Mouse (Mus musculus): ENCODE measurements around the gene 1110017D15Rik. TPM values are rescaled to one million over a fixed set of nuclear protein-coding genes. Genes with fewer than 3 reads are reported as not detected.

1110017D15Rik gene
- polyA plus RNA-seq, 1 experiment from 2014 or later: 8.7 TPM

- H3K36me3 ChIP-seq: no peaks in the 10 kb centered on the region
- peak overlapping the region; percentile 58 for H3K4me2 ChIP-seq
- H3K27ac ChIP-seq (replicated peaks): no peak overlapping the region
- H3K4me1 ChIP-seq (replicated peaks): peaks cover 39% of the 10 kb centered on the region
- ATAC-seq (ENCODE audit: low read depth): no peak
- peaks cover 80% of the 10 kb centered on the region for H3K27me3 ChIP-seq
- peak overlapping the region; percentile 59 for H3K9ac ChIP-seq
- peak overlapping the region; percentile 34 for H3K4me3 ChIP-seq
- 9% methylated on average over 72 of the region's 72 CpGs for WGBS
- H3K9me3 ChIP-seq: no peaks in the 10 kb centered on the region
These were observed 18.9 kb downstream of the 1110017D15Rik start for GRCm38 (mm10) chr4:41497995-41498845.

GRCm38 (mm10) chr4:41497579-41497978 lies 19.6 kb downstream of the 1110017D15Rik start:
- H3K4me3 ChIP-seq: peak overlapping the region; percentile 34
- H3K27ac ChIP-seq (replicated peaks): no peak overlapping the region
- H3K4me2 ChIP-seq: peak overlapping the region; percentile 58
- H3K27me3 ChIP-seq: peaks cover 77% of the 10 kb centered on the region
- ATAC-seq (ENCODE audit: low read depth): peak; percentile 13; the same call in 1 of the 2 replicates
- WGBS: 3% methylated on average over 34 of the region's 34 CpGs
- no peaks in the 10 kb centered on the region for H3K9me3 ChIP-seq
- no peaks in the 10 kb centered on the region for H3K36me3 ChIP-seq
- H3K4me1 ChIP-seq (replicated peaks): peaks cover 33% of the 10 kb centered on the region
- H3K9ac ChIP-seq: peak overlapping the region; percentile 59

GRCm38 (mm10) chr4:41497046-41497445 lies 20.1 kb downstream of the 1110017D15Rik start:
- H3K4me3 ChIP-seq: no peak overlapping the region

GRCm38 (mm10) chr4:41495850-41496249 lies 21.3 kb downstream of the 1110017D15Rik start:
- Histone ChIP-seq H3K9me3 (no peaks in the 10 kb centered on the region), H3K4me1 (replicated peaks) (peaks cover 23% of the 10 kb centered on the region), H3K4me2 (no peak overlapping the region), H3K36me3 (no peaks in the 10 kb centered on the region), H3K27me3 (peaks cover 60% of the 10 kb centered on the region), H3K27ac (replicated peaks) (no peak overlapping the region), H3K4me3 (no peak overlapping the region), H3K9ac (no peak overlapping the region)
- WGBS: 78% methylated on average over 11 of the region's 11 CpGs
- no peak for ATAC-seq (ENCODE audit: low read depth)

More at GRCm38 (mm10) chr4:41497046-41497445, 20.1 kb downstream of the 1110017D15Rik start:
- peaks cover 28% of the 10 kb centered on the region for H3K4me1 ChIP-seq (replicated peaks)
- 55% methylated on average over 5 of the region's 5 CpGs for WGBS
- peaks cover 72% of the 10 kb centered on the region for H3K27me3 ChIP-seq
- H3K4me2 ChIP-seq: peak overlapping the region; percentile 58
- no peaks in the 10 kb centered on the region for H3K36me3 ChIP-seq
- ATAC-seq (ENCODE audit: low read depth): no peak
- H3K9me3 ChIP-seq: no peaks in the 10 kb centered on the region
- H3K27ac ChIP-seq (replicated peaks): no peak overlapping the region
- H3K9ac ChIP-seq: no peak overlapping the region

- H3K27me3 ChIP-seq: peaks cover 52% of the 10 kb centered on the region
- H3K36me3 ChIP-seq: no peaks in the 10 kb centered on the region
- no peak overlapping the region for H3K4me3 ChIP-seq
- no peaks in the 10 kb centered on the region for H3K9me3 ChIP-seq
- no peak for ATAC-seq (ENCODE audit: low read depth)
- H3K4me2 ChIP-seq: no peak overlapping the region
- H3K9ac ChIP-seq: no peak overlapping the region
- WGBS: 84% methylated on average over 4 of the region's 4 CpGs
- no peak overlapping the region for H3K27ac ChIP-seq (replicated peaks)
- peaks cover 23% of the 10 kb centered on the region for H3K4me1 ChIP-seq (replicated peaks)
These were observed 22.1 kb downstream of the 1110017D15Rik start for GRCm38 (mm10) chr4:41495076-41495475.

- Histone ChIP-seq H3K36me3 (no peaks in the 10 kb centered on the region), H3K9ac (no peak overlapping the region), H3K9me3 (no peaks in the 10 kb centered on the region), H3K4me1 (replicated peaks) (peaks cover 22% of the 10 kb centered on the region), H3K27me3 (peaks cover 45% of the 10 kb centered on the region), H3K27ac (replicated peaks) (no peak overlapping the region), H3K4me2 (no peak overlapping the region), H3K4me3 (no peak overlapping the region)
- no peak for ATAC-seq (ENCODE audit: low read depth)
- 36% methylated on average over 3 of the region's 3 CpGs for WGBS
These were observed 22.8 kb downstream of the 1110017D15Rik start for GRCm38 (mm10) chr4:41494378-41494777.

- ATAC-seq (ENCODE audit: low read depth): no peak
- Histone ChIP-seq H3K4me2 (no peak overlapping the region), H3K4me3 (no peak overlapping the region), H3K4me1 (replicated peaks) (peaks cover 14% of the 10 kb centered on the region), H3K27me3 (peaks cover 37% of the 10 kb centered on the region), H3K36me3 (no peaks in the 10 kb centered on the region), H3K9ac (no peak overlapping the region), H3K27ac (replicated peaks) (no peak overlapping the region), H3K9me3 (no peaks in the 10 kb centered on the region)
- WGBS: 77% methylated on average over 3 of the region's 3 CpGs
These were observed 23.5 kb downstream of the 1110017D15Rik start for GRCm38 (mm10) chr4:41493464-41494116.

- no peaks in the 10 kb centered on the region for H3K36me3 ChIP-seq
- H3K9ac ChIP-seq: no peak overlapping the region
These were observed 24.2 kb downstream of the 1110017D15Rik start for GRCm38 (mm10) chr4:41492951-41493350.

GRCm38 (mm10) chr4:41481601-41482017 lies 35.5 kb downstream of the 1110017D15Rik start:
- Histone ChIP-seq H3K4me3 (no peak overlapping the region), H3K9me3 (no peaks in the 10 kb centered on the region), H3K27ac (replicated peaks) (no peak overlapping the region), H3K27me3 (no peaks in the 10 kb centered on the region), H3K9ac (no peak overlapping the region), H3K4me2 (no peak overlapping the region), H3K4me1 (replicated peaks) (peaks cover 5% of the 10 kb centered on the region; the same call in 1 of the 2 replicates), H3K36me3 (peaks cover 34% of the 10 kb centered on the region; the same call in 1 of the 2 replicates)
- WGBS: 57% methylated on average over 6 of the region's 6 CpGs
- ATAC-seq (ENCODE audit: low read depth): 0 out of 2 replicates have a peak, but pooled peaks have one; percentile 36

More at GRCm38 (mm10) chr4:41492951-41493350, 24.2 kb downstream of the 1110017D15Rik start:
- WGBS: 81% methylated on average over 7 of the region's 7 CpGs
- no peak for ATAC-seq (ENCODE audit: low read depth)
- Histone ChIP-seq H3K9me3 (no peaks in the 10 kb centered on the region), H3K27ac (replicated peaks) (no peak overlapping the region), H3K4me3 (no peak overlapping the region), H3K27me3 (peaks cover 31% of the 10 kb centered on the region), H3K4me1 (replicated peaks) (peaks cover 7% of the 10 kb centered on the region), H3K4me2 (no peak overlapping the region)

GRCm38 (mm10) chr4:41480254-41480653 lies 36.9 kb downstream of the 1110017D15Rik start:
- ATAC-seq (ENCODE audit: low read depth): no peak
- Histone ChIP-seq H3K9me3 (no peaks in the 10 kb centered on the region), H3K4me2 (no peak overlapping the region), H3K4me3 (no peak overlapping the region), H3K27ac (replicated peaks) (no peak overlapping the region), H3K27me3 (no peaks in the 10 kb centered on the region), H3K4me1 (replicated peaks) (peaks cover 5% of the 10 kb centered on the region; the same call in 1 of the 2 replicates), H3K36me3 (peaks cover 34% of the 10 kb centered on the region; the same call in 1 of the 2 replicates), H3K9ac (no peak overlapping the region)
- 84% methylated on average over 8 of the region's 8 CpGs for WGBS

GRCm38 (mm10) chr4:41479456-41479804 lies 37.7 kb downstream of the 1110017D15Rik start:
- H3K27me3 ChIP-seq: no peaks in the 10 kb centered on the region
- H3K4me1 ChIP-seq (replicated peaks): peaks cover 5% of the 10 kb centered on the region; the same call in 1 of the 2 replicates
- no peaks in the 10 kb centered on the region for H3K9me3 ChIP-seq
- no peak for ATAC-seq (ENCODE audit: low read depth)
- WGBS: 85% methylated on average over 1 of the region's 1 CpGs
- peaks cover 34% of the 10 kb centered on the region; the same call in 1 of the 2 replicates for H3K36me3 ChIP-seq
- no peak overlapping the region for H3K4me3 ChIP-seq
- H3K9ac ChIP-seq: no peak overlapping the region
- no peak overlapping the region for H3K4me2 ChIP-seq
- H3K27ac ChIP-seq (replicated peaks): no peak overlapping the region

All from neural tube, embryonic 13.5 days (tissue).